Mouse (Mus musculus) right cerebral cortex, adult 18-20 months (tissue): ENCODE data around the gene Uqcc2.

Source experiments
- DNase-seq: peaks from one replicate; pipeline ENCODE4 v3.0.0; 2022; ENCODE audit warnings: mixed read lengths

Uqcc2 gene

GRCm38 (mm10) chr17:27074236-27074635, 59.5 kb downstream of the Uqcc2 start:
- DNase-seq = no peak

- no peak for DNase-seq
These were observed 59.9 kb downstream of the Uqcc2 start for GRCm38 (mm10) chr17:27073778-27074177.

GRCm38 (mm10) chr17:27073126-27073525, 60.6 kb downstream of the Uqcc2 start:
- DNase-seq = no peak
